Comparison of ENCODE assay signal across 20 mouse cellular contexts in genomic region chr7:29441151-29441550, GRCm38 (mm10).
DNase-seq lines count a peak whose midpoint lies in the region; ATAC-seq lines count a peak whose summit lies in the region.
"Had no signal": no experiment of that assay in that cellular context is flagged by ENCODE, and none has a peak within 500 bp of the region (broad histone marks: within the 10 kb centered on the region; RNA-seq: fewer than 3 reads in every experiment).

No protein-coding gene starts in this region.

- WGBS in forebrain, embryonic 10.5 days = 33% methylated on average over 9 of the region's 9 CpGs
- WGBS in forebrain, embryonic 15.5 days = 28% methylated on average over 9 of the region's 9 CpGs
- 66% methylated on average over 9 of the region's 9 CpGs for WGBS in kidney, embryonic 15.5 days

- no peaks in the 10 kb centered on the region for H3K27me3 ChIP-seq in forebrain, embryonic 10.5 days (ENCODE audit: poor library complexity, severe bottlenecking)
- H3K27me3 ChIP-seq in forebrain, embryonic 15.5 days = no peaks in the 10 kb centered on the region
- H3K27me3 ChIP-seq in kidney, embryonic 15.5 days = no peaks in the 10 kb centered on the region
- H3K27me3 ChIP-seq: embryonic facial prominence, embryonic 15.5 days; limb, embryonic 12.5 days; neural tube, embryonic 13.5 days had no signal

- H3K27ac ChIP-seq in forebrain, embryonic 10.5 days = peak overlapping the region; percentile 44; the same call in 1 of the 2 replicates
- H3K27ac ChIP-seq in forebrain, embryonic 15.5 days (replicated peaks) = no peak overlapping the region
- H3K27ac ChIP-seq in kidney, embryonic 15.5 days = 0 out of 2 replicates have a peak overlapping the region, but pooled peaks have one; percentile 18
- H3K27ac ChIP-seq: embryonic facial prominence, embryonic 15.5 days; heart, embryonic 10.5 days; kidney, postnatal 0 days; limb, embryonic 12.5 days; macrophage; neural tube, embryonic 13.5 days had no signal

- ATAC-seq in forebrain, embryonic 15.5 days (replicated peaks) = no peak; the same call in 1 of the 2 replicates
- ATAC-seq in kidney, embryonic 15.5 days (replicated peaks; ENCODE audit: low FRiP score) = no peak
- 0 out of 2 replicates have a peak, but pooled peaks have one; percentile 15 for ATAC-seq in granulocyte monocyte progenitor cell, adult 5-6 weeks (replicated peaks; ENCODE audit: poor library complexity, severe bottlenecking)
- ATAC-seq: liver, postnatal 0 days had no signal

- DNase-seq in forebrain, embryonic 10.5 days (ENCODE audit: extremely low spot score, low spot score) = no peak
- DNase-seq in kidney, adult 18-20 months = no peak
- peak; percentile 75 for DNase-seq in retina, embryonic 14.5 days (ENCODE audit: low spot score)
- DNase-seq in right cerebral cortex, postnatal 10 days (ENCODE audit: low spot score in 2 of 2) = no peak
- DNase-seq in cerebellum, adult 9-11 months = no peak
- DNase-seq: cerebellum, adult 18-20 months; cerebellum, postnatal 36 days; kidney, adult 11 months; liver, postnatal 0 days had no signal

- peaks cover 7% of the 10 kb centered on the region; the same call in 1 of the 2 replicates for H3K9me3 ChIP-seq in forebrain, embryonic 10.5 days
- H3K9me3 ChIP-seq in forebrain, embryonic 15.5 days = no peaks in the 10 kb centered on the region
- H3K9me3 ChIP-seq in kidney, embryonic 15.5 days (replicated peaks) = no peaks in the 10 kb centered on the region
- H3K9me3 ChIP-seq: embryonic facial prominence, embryonic 15.5 days; heart, embryonic 10.5 days; neural tube, embryonic 13.5 days had no signal

- no peak overlapping the region for H3K4me2 ChIP-seq in forebrain, embryonic 15.5 days (replicated peaks)
- no peak overlapping the region for H3K4me2 ChIP-seq in kidney, embryonic 15.5 days
- H3K4me2 ChIP-seq: embryonic facial prominence, embryonic 15.5 days; limb, embryonic 12.5 days; liver, embryonic 11.5 days; neural tube, embryonic 13.5 days had no signal

- no peak overlapping the region; the same call in 1 of the 2 replicates for H3K4me3 ChIP-seq in forebrain, embryonic 10.5 days
- H3K4me3 ChIP-seq in forebrain, embryonic 15.5 days = no peak overlapping the region
- H3K4me3 ChIP-seq in kidney, embryonic 15.5 days (replicated peaks) = no peak overlapping the region
- H3K4me3 ChIP-seq: embryonic facial prominence, embryonic 15.5 days; limb, embryonic 12.5 days; myocyte; neural tube, embryonic 13.5 days had no signal

- H3K4me1 ChIP-seq in forebrain, embryonic 10.5 days = peaks cover 73% of the 10 kb centered on the region
- peaks cover 18% of the 10 kb centered on the region for H3K4me1 ChIP-seq in forebrain, embryonic 15.5 days
- peaks cover 60% of the 10 kb centered on the region for H3K4me1 ChIP-seq in kidney, embryonic 15.5 days

- H3K36me3 ChIP-seq in forebrain, embryonic 10.5 days (replicated peaks) = 0 out of 2 replicates have a peak, but pooled peaks cover 7% of the 10 kb centered on the region
- H3K36me3 ChIP-seq in forebrain, embryonic 15.5 days = no peaks in the 10 kb centered on the region
- H3K36me3 ChIP-seq in kidney, embryonic 15.5 days = no peaks in the 10 kb centered on the region
- H3K36me3 ChIP-seq: embryonic facial prominence, embryonic 15.5 days; heart, embryonic 10.5 days; limb, embryonic 12.5 days had no signal

- H3K9ac ChIP-seq in forebrain, embryonic 15.5 days (replicated peaks) = no peak overlapping the region
- H3K9ac ChIP-seq in kidney, embryonic 15.5 days = no peak overlapping the region
- H3K9ac ChIP-seq: embryonic facial prominence, embryonic 15.5 days; limb, embryonic 12.5 days; liver, postnatal 0 days; neural tube, embryonic 13.5 days had no signal
